Mouse (Mus musculus) cortical plate, adult 2 months (tissue): ENCODE measurements around the gene Nos1. TPM values are rescaled to one million over a fixed set of nuclear protein-coding genes. Genes with fewer than 3 reads are reported as not detected.

ENCODE experiments used
- H3K27ac ChIP-seq: fragments of 200-500 bp; 2 replicates; pipeline ENCODE4 v1.5.1; 2012; ENCODE audit warnings: low read length, control low read depth, inconsistent platforms; ENCODE audit not compliant: insufficient read depth
- H3K4me1 ChIP-seq: fragments of 200-500 bp; 2 replicates; pipeline ENCODE4 v1.6.1; 2011; ENCODE audit warnings: low read length; ENCODE audit not compliant: control insufficient read depth, insufficient read depth
- H3K4me3 ChIP-seq: fragments of 200-500 bp; 2 replicates; pipeline ENCODE4 v1.5.1; 2011; ENCODE audit warnings: mild to moderate bottlenecking, low read length, control low read depth; ENCODE audit not compliant: insufficient read depth
- CTCF ChIP-seq: fragments of 200-500 bp; IDR thresholded peaks from 2 replicates; pipeline ENCODE4 v1.5.1; 2011; ENCODE audit warnings: mild to moderate bottlenecking, control low read depth, low read length; ENCODE audit not compliant: insufficient read depth; ENCODE audit errors: extremely low read depth
- POLR2A ChIP-seq: fragments of 200-500 bp; IDR thresholded peaks from 2 replicates; pipeline ENCODE4 v1.6.1; 2011; ENCODE audit warnings: mild to moderate bottlenecking, low read length, control low read depth; ENCODE audit not compliant: insufficient read depth; ENCODE audit errors: extremely low read depth
- polyA plus RNA-seq: library from polyadenylated mRNA; depleted of rRNA; stranded (reverse); fragments of >200 nt; gene quantifications from 2 replicates; pipeline ENCODE4 v1.2.3, GENCODE M21; 2012

Nos1 gene
- polyA plus RNA-seq, 1 experiment, result 8.8 TPM

DNA sequence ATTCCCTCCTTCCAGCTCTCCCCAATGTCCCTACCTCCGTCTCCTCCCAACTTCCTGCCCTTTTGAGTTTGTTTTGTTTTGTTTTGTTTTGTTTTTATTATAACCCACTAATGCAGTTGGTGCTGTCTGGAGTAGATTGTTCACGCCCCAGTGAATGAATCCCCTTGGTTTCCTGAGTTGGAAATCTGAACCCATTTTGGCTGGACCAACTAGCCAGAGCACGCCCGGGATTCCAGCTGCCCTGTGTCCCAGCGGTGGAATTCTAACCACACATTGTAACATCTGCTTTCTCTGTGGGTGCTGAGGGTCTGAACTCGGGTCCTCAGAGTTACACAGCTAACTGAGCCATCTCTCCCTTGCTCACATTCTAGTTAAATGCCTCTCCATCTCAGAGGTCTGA, 108.1 kb downstream of the Nos1 start:
- Histone ChIP-seq H3K27ac (no peak overlapping the region), H3K4me3 (no peak overlapping the region), H3K4me1 (no peaks in the 10 kb centered on the region)
- no peak for TF ChIP-seq POLR2A
- no peak for TF ChIP-seq CTCF

DNA sequence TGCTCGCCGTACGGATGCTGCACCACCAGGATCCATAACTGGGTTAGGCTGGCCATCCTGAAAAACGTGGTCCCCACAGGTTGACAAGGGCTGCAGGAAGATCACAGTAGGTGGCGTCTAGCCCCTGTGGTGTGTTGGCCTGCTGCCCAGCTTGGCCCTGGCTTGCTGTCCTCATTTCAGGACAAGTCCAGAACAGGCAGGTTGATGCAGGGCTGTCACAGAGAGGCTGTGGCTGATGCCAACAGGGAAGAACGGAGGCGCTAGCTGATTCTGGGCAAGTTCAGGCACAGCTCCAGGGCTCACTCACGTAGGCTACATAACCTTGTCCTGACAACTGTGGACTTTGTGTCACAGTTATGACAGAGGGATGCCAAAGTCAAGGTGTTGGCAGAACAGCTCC, 108.7 kb downstream of the Nos1 start:
- Histone ChIP-seq H3K4me3 (no peak overlapping the region), H3K4me1 (no peaks in the 10 kb centered on the region), H3K27ac (no peak overlapping the region)
- TF ChIP-seq CTCF (no peak), POLR2A (no peak)

DNA sequence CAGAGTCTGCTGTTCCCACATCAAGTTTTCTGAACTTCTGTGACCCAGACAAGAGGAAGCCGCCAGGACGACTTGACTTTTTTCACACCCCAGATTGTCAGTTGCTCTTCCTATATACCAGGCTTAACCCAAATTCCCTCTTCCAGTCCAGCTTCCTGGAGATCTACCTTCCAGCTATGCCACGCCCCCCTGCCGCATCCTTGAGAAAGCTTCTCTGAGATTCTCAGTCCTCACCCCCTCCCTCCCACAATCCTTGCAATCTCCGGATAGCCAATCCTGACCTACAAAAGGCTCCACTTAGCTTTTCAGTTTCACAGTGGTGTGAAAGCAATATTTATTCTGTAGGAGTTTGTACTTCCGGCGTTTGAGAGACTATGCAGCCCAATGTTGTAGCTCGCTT, 110.0 kb downstream of the Nos1 start:
- no peak overlapping the region for H3K27ac ChIP-seq
- H3K4me1 ChIP-seq, result no peaks in the 10 kb centered on the region
- no peak for TF ChIP-seq POLR2A
- no peak for TF ChIP-seq CTCF
- H3K4me3 ChIP-seq, result no peak overlapping the region

DNA sequence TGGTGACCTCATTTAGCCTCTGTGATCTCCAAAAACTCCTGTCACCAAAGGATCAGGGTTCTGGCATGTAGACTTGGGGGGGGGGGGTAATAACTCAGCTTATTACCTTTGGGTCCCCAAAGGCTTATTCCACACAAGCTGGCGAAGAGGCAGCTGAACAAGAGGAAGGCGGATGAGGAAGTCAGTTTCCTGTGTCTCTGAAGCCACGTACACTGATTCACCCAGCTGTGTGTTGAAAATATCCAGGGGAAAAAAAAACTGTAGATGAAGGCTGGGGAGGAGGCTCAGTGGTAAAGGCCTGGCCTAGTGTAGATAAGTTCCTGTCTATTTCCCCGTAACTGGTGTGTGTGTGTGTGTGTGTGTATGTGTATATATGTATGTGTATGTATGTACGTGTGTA, 110.7 kb downstream of the Nos1 start:
- H3K4me3 ChIP-seq, result no peak overlapping the region
- H3K4me1 ChIP-seq, result no peaks in the 10 kb centered on the region
- no peak overlapping the region for H3K27ac ChIP-seq
- no peak for TF ChIP-seq POLR2A
- TF ChIP-seq CTCF, result no peak

DNA sequence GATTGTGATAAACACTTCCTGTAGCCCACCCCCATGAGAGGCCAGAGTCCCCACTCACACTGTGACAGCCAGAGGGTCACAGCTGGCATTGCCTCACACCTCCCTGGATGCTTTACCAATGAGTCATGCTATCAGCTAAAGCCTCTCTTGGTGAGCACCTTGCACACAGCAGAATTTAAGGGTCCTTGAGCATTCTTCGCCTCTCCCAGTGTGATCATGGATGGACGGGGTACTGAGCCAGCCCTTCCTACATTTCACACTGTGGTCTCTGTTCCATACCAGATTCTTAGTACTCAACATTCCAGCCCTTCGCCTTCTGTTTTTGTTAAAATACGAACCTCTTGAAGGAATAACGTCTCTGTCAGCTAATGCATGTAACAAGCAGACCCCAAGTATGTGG, 113.2 kb downstream of the Nos1 start:
- Histone ChIP-seq H3K4me3 (no peak overlapping the region), H3K27ac (no peak overlapping the region), H3K4me1 (no peaks in the 10 kb centered on the region)
- TF ChIP-seq POLR2A, result no peak
- TF ChIP-seq CTCF, result no peak

DNA sequence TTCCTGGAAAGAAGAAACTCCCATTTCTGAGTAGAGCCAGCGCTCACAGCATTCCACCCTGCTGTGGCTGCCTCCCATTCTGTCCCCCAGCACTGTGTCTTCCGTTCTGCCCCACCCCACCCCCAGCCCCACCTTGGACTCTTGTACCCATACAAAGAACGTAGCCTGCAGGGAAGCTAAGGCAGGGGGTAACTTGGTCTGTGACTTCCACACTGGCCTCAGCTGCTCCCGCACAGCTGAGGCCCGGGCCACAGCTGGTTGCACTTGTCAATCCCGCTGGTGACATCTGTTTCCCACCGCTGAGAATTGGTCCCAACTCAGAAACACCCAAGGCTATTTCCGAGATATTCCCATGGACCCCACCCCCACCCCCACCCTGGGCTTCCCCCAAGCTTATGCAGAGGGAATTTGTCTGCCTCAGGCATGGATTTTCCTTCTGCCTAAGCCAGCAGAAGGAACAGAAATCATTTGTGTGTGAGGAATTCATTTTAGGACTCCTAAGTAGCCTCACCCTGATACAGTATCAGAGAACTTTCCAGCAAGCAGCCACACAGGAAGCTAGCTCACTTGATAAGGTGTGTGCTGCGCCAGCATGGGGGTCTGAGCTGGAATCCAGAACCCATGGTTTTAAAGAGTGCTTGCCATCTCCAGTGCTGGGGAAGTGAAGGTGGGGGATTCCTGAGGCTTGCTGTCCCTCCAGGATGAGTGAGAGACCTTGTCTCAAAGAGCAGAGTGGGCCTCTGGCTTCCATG, 117.4 kb downstream of the Nos1 start:
- TF ChIP-seq POLR2A (no peak), CTCF (no peak)
- Histone ChIP-seq H3K4me1 (no peaks in the 10 kb centered on the region), H3K27ac (no peak overlapping the region), H3K4me3 (no peak overlapping the region)

DNA sequence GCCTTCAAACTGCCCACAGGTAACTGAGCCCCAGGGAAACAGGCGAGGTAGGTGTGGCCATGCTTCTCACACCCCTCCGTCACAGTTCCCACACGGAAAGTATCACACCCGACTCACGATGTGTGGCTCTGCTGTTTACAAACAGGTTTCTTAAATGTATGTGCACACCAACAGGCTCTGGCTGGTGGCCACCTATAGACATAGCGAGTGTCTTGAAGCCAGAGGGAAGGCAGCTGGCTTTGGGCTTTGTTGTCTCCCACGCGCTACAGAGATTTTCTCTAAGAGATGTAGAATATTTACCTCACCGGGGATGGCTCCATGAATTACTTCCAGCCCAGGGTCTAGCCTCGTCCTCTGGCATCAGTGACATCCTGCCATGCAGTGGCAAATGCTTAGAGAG, 118.5 kb downstream of the Nos1 start:
- Histone ChIP-seq H3K27ac (no peak overlapping the region), H3K4me3 (no peak overlapping the region), H3K4me1 (no peaks in the 10 kb centered on the region)
- TF ChIP-seq POLR2A, result no peak
- TF ChIP-seq CTCF, result no peak

DNA sequence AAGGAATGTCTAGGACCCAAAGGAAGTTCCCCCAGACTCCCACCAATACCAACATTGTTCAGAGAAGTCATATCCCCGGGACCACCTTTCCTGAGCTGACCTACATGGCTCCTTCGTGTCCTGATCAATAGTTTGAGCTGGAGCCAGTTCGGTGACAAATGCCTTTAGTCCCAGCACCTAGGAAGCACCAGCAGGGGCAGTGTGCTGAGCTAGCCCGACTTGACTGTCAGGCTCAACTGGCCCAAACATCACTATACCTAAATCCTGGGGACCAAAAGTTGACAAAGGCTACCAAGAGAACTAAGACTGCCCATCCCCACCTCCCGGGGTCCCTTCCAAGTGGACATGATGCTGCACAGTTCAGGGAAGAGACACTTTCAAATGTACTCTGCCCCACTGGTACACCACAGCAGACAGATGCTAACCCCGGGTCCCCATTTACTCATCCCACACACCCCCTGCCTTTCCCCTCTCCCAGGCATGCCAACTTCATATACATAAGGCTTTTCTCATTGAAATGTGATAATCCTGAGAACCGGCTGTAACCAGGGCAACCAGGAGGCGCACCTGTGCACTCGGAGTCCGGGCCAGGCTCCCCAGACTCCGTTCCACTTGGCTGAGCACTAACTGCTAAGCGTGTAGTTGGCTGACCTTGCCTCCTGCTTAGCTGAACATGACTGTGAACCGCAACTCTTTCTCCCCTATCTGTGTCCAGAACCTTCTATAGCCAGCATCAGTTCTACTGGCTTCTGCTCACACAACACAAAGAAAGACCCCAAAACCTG, 120.3 kb downstream of the Nos1 start:
- H3K4me3 ChIP-seq, result no peak overlapping the region
- H3K27ac ChIP-seq, result no peak overlapping the region
- TF ChIP-seq POLR2A (no peak), CTCF (no peak)
- no peaks in the 10 kb centered on the region for H3K4me1 ChIP-seq

DNA sequence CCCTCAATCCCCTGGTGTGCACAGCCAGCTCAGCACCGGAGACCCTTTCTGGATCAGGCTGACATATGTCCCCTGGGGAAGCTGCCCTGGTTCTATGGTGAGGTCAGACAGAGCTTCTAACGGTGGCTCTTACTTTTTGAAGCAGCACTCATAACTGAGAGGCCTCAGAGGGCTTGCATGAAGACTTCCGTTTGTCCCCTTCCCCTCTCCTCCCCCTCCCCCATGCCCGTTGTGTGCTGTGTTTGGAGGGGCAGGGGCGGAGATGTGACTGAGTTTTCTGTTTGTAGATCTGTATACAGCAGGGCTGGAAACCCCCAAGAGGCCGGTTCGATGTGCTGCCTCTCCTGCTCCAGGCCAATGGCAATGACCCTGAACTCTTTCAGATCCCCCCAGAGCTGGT, 122.7 kb downstream of the Nos1 start:
- Histone ChIP-seq H3K4me1 (no peaks in the 10 kb centered on the region), H3K4me3 (no peak overlapping the region), H3K27ac (no peak overlapping the region)
- TF ChIP-seq CTCF (no peak), POLR2A (no peak)

DNA sequence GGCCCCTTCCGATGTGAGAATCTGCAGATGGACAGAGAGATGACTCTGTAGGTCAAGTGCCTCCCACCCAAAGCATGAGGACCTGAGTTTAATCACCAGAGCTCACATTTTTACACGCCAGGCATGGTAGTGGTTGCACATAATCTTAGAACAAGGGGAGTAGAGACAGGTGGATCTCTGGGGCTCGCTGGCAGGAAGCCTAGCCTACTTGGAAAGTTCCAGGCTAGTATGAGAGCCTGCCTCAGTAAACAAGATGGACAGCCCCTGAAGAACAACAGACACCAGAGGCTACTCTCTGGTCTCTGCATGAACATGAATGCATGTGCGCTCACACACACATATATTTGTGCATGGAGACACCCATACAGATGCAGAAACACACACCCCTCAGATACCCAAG, 124.9 kb downstream of the Nos1 start:
- H3K4me3 ChIP-seq, result no peak overlapping the region
- TF ChIP-seq CTCF, result no peak
- no peak for TF ChIP-seq POLR2A
- no peaks in the 10 kb centered on the region for H3K4me1 ChIP-seq
- H3K27ac ChIP-seq, result no peak overlapping the region
